Mouse (Mus musculus): ENCODE data around the gene Sox9.

Gene Sox9

GRCm38 (mm10) chr11:112801189-112801818 is 19.3 kb downstream of the Sox9 start:
- no peak for DNase-seq

- DNase-seq: no peak
Measured at GRCm38 (mm10) chr11:112807838-112808506, 25.9 kb downstream of the Sox9 start.

- DNase-seq: no peak
Measured at GRCm38 (mm10) chr11:112810447-112811151, 28.6 kb downstream of the Sox9 start.

GRCm38 (mm10) chr11:112811152-112811871 is 29.3 kb downstream of the Sox9 start:
- peak; percentile 27 for DNase-seq

- DNase-seq: no peak
Measured at GRCm38 (mm10) chr11:112817829-112818650, 36.0 kb downstream of the Sox9 start.

- DNase-seq: no peak
Measured at GRCm38 (mm10) chr11:112818651-112819270, 36.7 kb downstream of the Sox9 start.

- no peak for DNase-seq
Measured at GRCm38 (mm10) chr11:112821536-112821935, 39.5 kb downstream of the Sox9 start.

GRCm38 (mm10) chr11:112824146-112824545 is 42.1 kb downstream of the Sox9 start:
- DNase-seq: no peak

- no peak for DNase-seq
Measured at GRCm38 (mm10) chr11:112826193-112827043, 44.4 kb downstream of the Sox9 start.

GRCm38 (mm10) chr11:112827044-112827347 is 45.0 kb downstream of the Sox9 start:
- DNase-seq: no peak

- DNase-seq: no peak
Measured at GRCm38 (mm10) chr11:112828553-112829287, 46.7 kb downstream of the Sox9 start.

GRCm38 (mm10) chr11:112834245-112835005 is 52.4 kb downstream of the Sox9 start:
- DNase-seq: no peak

GRCm38 (mm10) chr11:112835468-112836092 is 53.6 kb downstream of the Sox9 start:
- no peak for DNase-seq

Measured in kidney, adult 9 months (tissue).